Mouse (Mus musculus): ENCODE results near the gene Ror1. TPM values are rescaled to one million over a fixed set of nuclear protein-coding genes. Genes with fewer than 3 reads are reported as not detected.

The Ror1 gene
- total and polyA plus RNA-seq, 3 experiments: 0.05 TPM; not detected in 2

DNA sequence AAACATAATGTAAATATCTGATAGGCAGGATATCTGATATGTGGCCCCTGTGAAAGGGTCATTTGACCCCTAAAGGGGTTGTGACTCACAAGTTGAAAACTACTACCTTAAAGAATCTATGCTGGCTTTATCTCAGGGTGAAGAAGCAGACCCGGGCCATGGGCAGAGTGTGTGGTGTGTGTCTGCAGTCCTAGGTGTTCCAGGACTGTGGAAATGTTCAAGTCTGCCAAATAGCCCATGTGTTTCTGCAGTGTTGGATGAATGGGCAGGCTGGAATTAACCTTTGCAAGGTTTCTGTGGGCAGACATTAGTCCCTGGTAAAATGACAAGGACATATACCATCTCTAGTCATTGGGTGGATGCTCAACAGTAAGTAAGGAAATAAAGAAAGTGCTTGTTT is 205.8 kb downstream of the Ror1 start:
- TF ChIP-seq CTCF (IDR thresholded peaks at IDR 0.05; ENCODE audit: low read depth, low read length) (no peak), GATA2 (IDR thresholded peaks at IDR 0.05; ENCODE audit: borderline replicate concordance, low read depth, low read length) (no peak), POLR2AphosphoS5 (IDR thresholded peaks at IDR 0.05; ENCODE audit: insufficient replicate concordance, low read depth, low read length) (no peak), GATA1 (IDR thresholded peaks at IDR 0.05; ENCODE audit: borderline replicate concordance, low read length) (no peak), TAL1 (conservative IDR thresholded peaks at IDR 0.05; ENCODE audit: low read depth, low read length) (no peak)
- Histone ChIP-seq H3K27me3 (ENCODE audit: insufficient read depth, low read length) (no peaks in the 10 kb centered on the region), H3K4me3 (ENCODE audit: low read depth, low read length) (no peak overlapping the region), H3K4me1 (ENCODE audit: insufficient read depth, low read depth, low read length) (no peaks in the 10 kb centered on the region), H3K36me3 (replicated peaks) (no peaks in the 10 kb centered on the region), H3K9me3 (replicated peaks) (peaks cover 23% of the 10 kb centered on the region)
- ATAC-seq (ENCODE audit: extremely low read depth, insufficient number of reproducible peaks, low FRiP score, poor library complexity, severe bottlenecking) (no peak), DNase-seq (ENCODE audit: low spot score) (no peak)

DNA sequence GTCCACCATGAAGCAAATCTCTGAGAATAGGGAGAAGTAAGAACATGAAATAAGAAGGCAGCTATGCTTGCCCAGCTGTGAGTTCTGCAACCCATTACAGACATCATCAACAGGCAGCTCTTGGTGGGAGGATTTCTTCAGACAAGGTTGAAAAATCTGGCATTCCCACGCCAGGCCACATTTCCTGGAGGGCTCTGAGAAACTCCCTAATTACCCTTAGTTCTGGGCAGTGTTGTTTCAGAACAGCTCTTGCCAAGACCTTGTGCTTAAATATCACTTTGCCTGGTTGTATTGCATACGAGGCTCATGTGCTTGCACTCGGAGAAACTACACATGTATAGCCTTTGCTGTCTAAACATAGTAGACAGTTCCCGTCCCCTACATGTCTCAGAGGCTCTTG is 211.8 kb downstream of the Ror1 start:
- Histone ChIP-seq H3K36me3 (replicated peaks) (no peaks in the 10 kb centered on the region), H3K27me3 (ENCODE audit: insufficient read depth, low read length) (no peaks in the 10 kb centered on the region), H3K4me3 (ENCODE audit: low read depth, low read length) (no peak overlapping the region), H3K9me3 (replicated peaks) (peaks cover 14% of the 10 kb centered on the region), H3K4me1 (ENCODE audit: insufficient read depth, low read depth, low read length) (no peaks in the 10 kb centered on the region)
- TF ChIP-seq GATA1 (IDR thresholded peaks at IDR 0.05; ENCODE audit: borderline replicate concordance, low read length) (no peak), TAL1 (conservative IDR thresholded peaks at IDR 0.05; ENCODE audit: low read depth, low read length) (no peak), CTCF (IDR thresholded peaks at IDR 0.05; ENCODE audit: low read depth, low read length) (no peak), GATA2 (IDR thresholded peaks at IDR 0.05; ENCODE audit: borderline replicate concordance, low read depth, low read length) (no peak), POLR2AphosphoS5 (IDR thresholded peaks at IDR 0.05; ENCODE audit: insufficient replicate concordance, low read depth, low read length) (no peak)
- ATAC-seq (ENCODE audit: extremely low read depth, insufficient number of reproducible peaks, low FRiP score, poor library complexity, severe bottlenecking): no peak
- no peak for DNase-seq (ENCODE audit: low spot score)

DNA sequence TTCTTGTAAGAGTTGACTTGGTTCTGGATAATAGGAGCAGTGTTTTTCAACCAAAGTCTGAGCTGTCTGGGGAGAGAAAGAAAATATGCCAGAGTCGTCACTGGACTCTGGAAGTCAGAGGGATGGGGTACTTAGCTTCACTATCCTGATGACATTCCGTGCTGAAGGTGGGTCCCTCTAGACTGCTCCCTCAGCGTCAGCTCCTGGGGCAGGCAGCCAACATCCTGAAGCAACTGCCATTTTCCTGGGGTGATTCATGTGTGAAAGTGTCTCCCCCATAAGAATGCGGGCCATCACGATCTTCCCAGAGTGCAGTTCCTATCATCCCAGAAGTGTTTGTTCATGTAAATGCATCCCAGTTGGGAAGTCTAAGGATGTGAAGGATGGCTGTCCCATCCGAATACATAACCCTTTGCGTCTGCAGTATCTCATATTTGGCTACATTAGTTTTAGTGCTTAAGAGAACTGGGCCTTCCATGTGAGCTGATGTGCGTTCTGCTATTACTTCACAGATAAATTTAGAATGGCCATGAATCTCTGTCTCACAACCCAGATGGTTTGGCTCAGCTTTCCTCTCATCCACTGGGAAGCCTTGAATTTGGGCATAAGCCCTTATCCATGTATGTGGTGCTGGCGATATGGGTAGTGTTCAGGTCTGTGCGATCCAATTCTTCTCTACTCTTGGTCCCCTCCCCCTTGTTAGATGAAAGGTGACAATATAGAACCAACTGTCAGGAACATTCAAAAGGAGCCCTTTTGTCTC is 216.4 kb downstream of the Ror1 start:
- TF ChIP-seq POLR2AphosphoS5 (IDR thresholded peaks at IDR 0.05; ENCODE audit: insufficient replicate concordance, low read depth, low read length): no peak
- TF ChIP-seq CTCF (IDR thresholded peaks at IDR 0.05; ENCODE audit: low read depth, low read length): no peak
- TF ChIP-seq TAL1 (conservative IDR thresholded peaks at IDR 0.05; ENCODE audit: low read depth, low read length): no peak
- TF ChIP-seq GATA1 (IDR thresholded peaks at IDR 0.05; ENCODE audit: borderline replicate concordance, low read length): no peak
- no peak for TF ChIP-seq GATA2 (IDR thresholded peaks at IDR 0.05; ENCODE audit: borderline replicate concordance, low read depth, low read length)
- H3K4me3 ChIP-seq (ENCODE audit: low read depth, low read length): no peak overlapping the region
- ATAC-seq (ENCODE audit: extremely low read depth, insufficient number of reproducible peaks, low FRiP score, poor library complexity, severe bottlenecking) (no peak), DNase-seq (ENCODE audit: low spot score) (no peak)
- peaks cover 27% of the 10 kb centered on the region for H3K9me3 ChIP-seq (replicated peaks)
- no peaks in the 10 kb centered on the region for H3K27me3 ChIP-seq (ENCODE audit: insufficient read depth, low read length)
- H3K36me3 ChIP-seq (replicated peaks): no peaks in the 10 kb centered on the region
- no peaks in the 10 kb centered on the region for H3K4me1 ChIP-seq (ENCODE audit: insufficient read depth, low read depth, low read length)

DNA sequence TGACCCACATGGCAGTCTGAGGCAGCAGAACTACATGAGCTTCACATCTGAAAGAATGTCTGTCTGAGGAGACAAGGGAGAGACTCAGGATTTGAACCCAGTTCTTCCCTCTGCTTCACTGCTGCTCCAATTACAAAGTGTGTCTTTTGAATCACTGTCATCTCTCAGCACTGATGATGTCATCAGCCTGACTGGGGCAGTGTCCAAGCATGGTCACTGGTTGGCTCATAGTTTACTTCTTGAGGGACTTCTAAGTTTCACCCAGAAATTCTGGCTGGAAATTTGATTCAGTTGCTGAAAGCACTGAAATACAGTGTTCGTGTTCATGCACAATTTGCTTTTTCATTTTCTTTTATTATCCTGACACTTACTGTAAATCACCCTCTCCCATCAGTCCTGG is 219.5 kb downstream of the Ror1 start:
- no peak for ATAC-seq (ENCODE audit: extremely low read depth, insufficient number of reproducible peaks, low FRiP score, poor library complexity, severe bottlenecking)
- Histone ChIP-seq H3K4me1 (ENCODE audit: insufficient read depth, low read depth, low read length) (no peaks in the 10 kb centered on the region), H3K36me3 (replicated peaks) (no peaks in the 10 kb centered on the region), H3K4me3 (ENCODE audit: low read depth, low read length) (no peak overlapping the region), H3K9me3 (replicated peaks) (peaks cover 39% of the 10 kb centered on the region), H3K27me3 (ENCODE audit: insufficient read depth, low read length) (no peaks in the 10 kb centered on the region)
- TF ChIP-seq TAL1 (conservative IDR thresholded peaks at IDR 0.05; ENCODE audit: low read depth, low read length) (no peak), GATA2 (IDR thresholded peaks at IDR 0.05; ENCODE audit: borderline replicate concordance, low read depth, low read length) (no peak), POLR2AphosphoS5 (IDR thresholded peaks at IDR 0.05; ENCODE audit: insufficient replicate concordance, low read depth, low read length) (no peak), CTCF (IDR thresholded peaks at IDR 0.05; ENCODE audit: low read depth, low read length) (no peak), GATA1 (IDR thresholded peaks at IDR 0.05; ENCODE audit: borderline replicate concordance, low read length) (no peak)
- no peak for DNase-seq (ENCODE audit: low spot score)

DNA sequence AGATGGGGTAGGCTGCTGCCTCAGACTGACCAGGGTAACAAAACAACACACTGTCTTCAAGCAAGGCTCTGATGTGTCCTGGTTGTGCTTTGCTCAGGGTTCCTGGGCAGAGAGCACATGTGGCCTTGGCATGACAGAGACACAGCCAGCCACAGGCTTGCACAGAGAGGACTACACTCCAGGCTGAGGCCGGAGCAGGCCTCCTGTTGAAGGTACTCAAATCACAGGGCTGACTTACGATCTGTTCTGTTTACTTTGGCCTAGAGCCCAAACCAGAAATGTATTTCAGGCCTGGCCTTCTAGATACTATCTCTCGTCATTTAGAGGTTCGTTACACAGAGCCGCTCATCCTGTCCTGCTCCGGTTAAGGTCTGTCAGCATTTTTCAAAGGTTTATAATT is 226.2 kb downstream of the Ror1 start:
- no peaks in the 10 kb centered on the region for H3K4me1 ChIP-seq (ENCODE audit: insufficient read depth, low read depth, low read length)
- TF ChIP-seq GATA2 (IDR thresholded peaks at IDR 0.05; ENCODE audit: borderline replicate concordance, low read depth, low read length) (no peak), POLR2AphosphoS5 (IDR thresholded peaks at IDR 0.05; ENCODE audit: insufficient replicate concordance, low read depth, low read length) (no peak), CTCF (IDR thresholded peaks at IDR 0.05; ENCODE audit: low read depth, low read length) (no peak), GATA1 (IDR thresholded peaks at IDR 0.05; ENCODE audit: borderline replicate concordance, low read length) (no peak), TAL1 (conservative IDR thresholded peaks at IDR 0.05; ENCODE audit: low read depth, low read length) (no peak)
- no peak for DNase-seq (ENCODE audit: low spot score)
- ATAC-seq (ENCODE audit: extremely low read depth, insufficient number of reproducible peaks, low FRiP score, poor library complexity, severe bottlenecking): no peak
- no peaks in the 10 kb centered on the region for H3K27me3 ChIP-seq (ENCODE audit: insufficient read depth, low read length)
- no peak overlapping the region for H3K4me3 ChIP-seq (ENCODE audit: low read depth, low read length)
- peaks cover 40% of the 10 kb centered on the region for H3K9me3 ChIP-seq (replicated peaks)
- H3K36me3 ChIP-seq (replicated peaks): no peaks in the 10 kb centered on the region

DNA sequence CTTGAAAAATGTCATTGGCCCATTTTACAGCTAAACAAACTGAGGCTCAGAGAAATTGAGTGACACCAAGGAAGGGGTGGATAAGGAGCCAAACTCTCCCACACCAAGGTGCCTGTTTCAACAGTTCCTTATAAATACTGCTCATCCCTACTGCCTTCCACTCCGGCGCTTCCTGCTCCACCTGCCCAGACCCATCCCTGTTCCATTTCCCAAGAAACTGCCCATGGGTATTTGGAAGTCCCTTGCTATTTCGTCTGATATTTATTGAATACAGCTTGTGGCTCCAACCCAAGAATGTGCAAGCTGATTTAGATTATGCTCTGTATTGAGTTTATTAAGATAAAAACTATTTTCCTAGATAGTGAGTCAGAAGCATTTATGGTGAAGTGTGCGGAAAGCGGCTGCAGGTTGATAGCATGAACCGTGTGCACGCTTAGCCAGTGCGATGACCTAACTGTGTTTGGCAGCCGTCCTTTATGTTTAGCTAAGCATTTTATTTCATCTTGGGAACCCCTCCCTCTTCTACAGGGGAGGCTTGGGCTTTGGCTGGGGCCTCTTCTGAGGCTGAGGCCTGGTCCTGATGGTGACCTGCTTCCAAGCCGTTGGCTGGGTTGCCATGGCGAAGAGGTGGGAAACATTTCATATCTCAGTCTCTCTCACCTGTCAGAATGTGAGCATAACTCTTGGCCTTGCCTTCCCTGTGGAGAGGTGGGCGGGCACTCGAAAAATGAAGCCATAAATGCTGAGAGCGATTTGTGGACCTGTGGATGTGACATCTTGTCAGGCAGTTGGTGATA is 229.3 kb downstream of the Ror1 start:
- Histone ChIP-seq H3K27me3 (ENCODE audit: insufficient read depth, low read length) (no peaks in the 10 kb centered on the region), H3K9me3 (replicated peaks) (peaks cover 31% of the 10 kb centered on the region), H3K4me3 (ENCODE audit: low read depth, low read length) (no peak overlapping the region), H3K4me1 (ENCODE audit: insufficient read depth, low read depth, low read length) (no peaks in the 10 kb centered on the region), H3K36me3 (replicated peaks) (no peaks in the 10 kb centered on the region)
- no peak for DNase-seq (ENCODE audit: low spot score)
- no peak for ATAC-seq (ENCODE audit: extremely low read depth, insufficient number of reproducible peaks, low FRiP score, poor library complexity, severe bottlenecking)
- TF ChIP-seq CTCF (IDR thresholded peaks at IDR 0.05; ENCODE audit: low read depth, low read length): no peak
- no peak for TF ChIP-seq GATA2 (IDR thresholded peaks at IDR 0.05; ENCODE audit: borderline replicate concordance, low read depth, low read length)
- no peak for TF ChIP-seq TAL1 (conservative IDR thresholded peaks at IDR 0.05; ENCODE audit: low read depth, low read length)
- no peak for TF ChIP-seq POLR2AphosphoS5 (IDR thresholded peaks at IDR 0.05; ENCODE audit: insufficient replicate concordance, low read depth, low read length)
- TF ChIP-seq GATA1 (IDR thresholded peaks at IDR 0.05; ENCODE audit: borderline replicate concordance, low read length): no peak
